Mouse (Mus musculus): Measurements from ENCODE around the gene Wipf2. TPM values are rescaled to one million over a fixed set of nuclear protein-coding genes. Genes with fewer than 3 reads are reported as not detected.
"Not testable (repeated sequence)": the region's sequence is repeated elsewhere in the genome, so short reads cannot be mapped to it uniquely, and the experiment has no call there.

Gene Wipf2
- polyA plus RNA-seq, 1 experiment from 2014 or later = 4.5 TPM

DNA sequence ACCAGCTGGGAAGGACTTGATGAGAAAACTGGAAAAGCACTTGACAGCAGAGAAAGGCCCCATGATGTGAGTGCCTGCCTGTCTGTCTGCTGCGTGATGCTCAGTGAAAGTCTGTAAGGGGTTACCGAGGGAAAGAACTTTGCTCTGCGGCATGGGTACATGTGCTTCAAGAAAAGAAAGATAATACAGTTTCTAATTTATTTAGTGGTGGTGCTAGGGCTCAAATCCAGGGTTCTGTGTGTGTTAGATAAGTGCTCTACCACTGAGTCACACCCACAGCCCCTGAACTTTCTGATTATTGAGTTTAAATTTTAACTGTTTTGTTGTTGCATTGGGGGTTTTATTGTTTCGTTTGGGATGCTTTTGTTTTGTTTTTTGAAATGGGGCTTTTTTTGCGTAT is 48.1 kb downstream of the Wipf2 start:
- Histone ChIP-seq H3K4me2 (no peak overlapping the region), H3K4me3 (replicated peaks) (no peak overlapping the region), H3K27me3 (replicated peaks) (no peaks in the 10 kb centered on the region), H3K9ac (no peak overlapping the region), H3K9me3 (no peaks in the 10 kb centered on the region), H3K4me1 (peaks cover 23% of the 10 kb centered on the region), H3K27ac (no peak overlapping the region), H3K36me3 (peaks cover 28% of the 10 kb centered on the region; the same call in 1 of the 2 replicates)
- ATAC-seq (ENCODE audit: insufficient read depth, low FRiP score, low read depth) = no peak
- 79% methylated on average over 5 of the region's 5 CpGs for WGBS

DNA sequence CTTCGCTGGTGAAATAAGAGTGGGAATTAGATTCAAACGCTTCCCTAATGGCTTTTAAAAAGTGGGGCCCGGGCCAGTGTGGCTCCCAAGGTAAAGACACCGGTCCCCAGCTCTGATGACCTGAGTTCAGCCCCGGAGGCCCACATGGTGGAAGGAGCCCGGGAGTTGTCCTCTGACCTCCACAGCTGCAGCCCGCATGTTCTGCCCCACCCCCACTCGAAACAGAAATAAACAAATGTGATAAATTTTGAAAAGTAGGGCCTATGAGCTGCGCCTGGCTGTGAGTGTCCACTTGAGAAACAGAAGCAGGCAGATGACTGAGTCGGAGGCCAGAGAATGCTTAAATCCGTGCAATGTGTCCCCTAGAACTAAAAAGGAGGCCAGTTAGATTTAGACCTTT is 50.8 kb downstream of the Wipf2 start:
- H3K27ac ChIP-seq = peak overlapping the region; percentile 11; the same call in 1 of the 2 replicates
- no peak overlapping the region for H3K4me3 ChIP-seq (replicated peaks)
- H3K4me2 ChIP-seq = no peak overlapping the region
- H3K9me3 ChIP-seq = no peaks in the 10 kb centered on the region
- no peaks in the 10 kb centered on the region for H3K27me3 ChIP-seq (replicated peaks)
- H3K4me1 ChIP-seq = peaks cover 24% of the 10 kb centered on the region
- WGBS = 43% methylated on average over 11 of the region's 11 CpGs
- no peak overlapping the region for H3K9ac ChIP-seq
- peaks cover 39% of the 10 kb centered on the region; the same call in 1 of the 2 replicates for H3K36me3 ChIP-seq
- ATAC-seq (ENCODE audit: insufficient read depth, low FRiP score, low read depth) = no peak

DNA sequence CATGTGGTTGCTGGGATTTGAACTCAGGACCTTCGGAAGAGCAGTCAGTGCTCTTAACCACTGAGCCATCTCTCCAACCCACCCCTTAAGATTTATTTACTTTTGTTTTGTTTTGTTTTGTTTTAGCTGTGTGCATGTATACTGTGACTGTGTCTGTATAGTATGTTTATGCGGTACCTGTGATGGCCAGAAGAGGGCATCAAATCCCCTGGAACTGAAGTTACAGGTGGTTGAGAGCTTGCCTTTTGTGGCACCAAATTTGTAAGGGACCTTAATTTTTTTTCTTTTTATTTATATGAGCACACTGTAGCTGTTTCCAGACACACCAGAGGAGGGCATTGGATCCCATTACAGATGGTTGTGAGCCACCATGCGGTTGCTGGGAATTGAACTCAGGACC is 52.9 kb downstream of the Wipf2 start:
- ATAC-seq (ENCODE audit: insufficient read depth, low FRiP score, low read depth); H3K4me3 ChIP-seq (replicated peaks); H3K27ac ChIP-seq; H3K9ac ChIP-seq; H3K4me2 ChIP-seq; H3K9me3 ChIP-seq; H3K27me3 ChIP-seq (replicated peaks): not testable (repeated sequence)
- H3K4me1 ChIP-seq = peaks cover 14% of the 10 kb centered on the region; the same call in 1 of the 2 replicates
- 97% methylated on average over 3 of the region's 3 CpGs for WGBS
- H3K36me3 ChIP-seq = peaks cover 38% of the 10 kb centered on the region

DNA sequence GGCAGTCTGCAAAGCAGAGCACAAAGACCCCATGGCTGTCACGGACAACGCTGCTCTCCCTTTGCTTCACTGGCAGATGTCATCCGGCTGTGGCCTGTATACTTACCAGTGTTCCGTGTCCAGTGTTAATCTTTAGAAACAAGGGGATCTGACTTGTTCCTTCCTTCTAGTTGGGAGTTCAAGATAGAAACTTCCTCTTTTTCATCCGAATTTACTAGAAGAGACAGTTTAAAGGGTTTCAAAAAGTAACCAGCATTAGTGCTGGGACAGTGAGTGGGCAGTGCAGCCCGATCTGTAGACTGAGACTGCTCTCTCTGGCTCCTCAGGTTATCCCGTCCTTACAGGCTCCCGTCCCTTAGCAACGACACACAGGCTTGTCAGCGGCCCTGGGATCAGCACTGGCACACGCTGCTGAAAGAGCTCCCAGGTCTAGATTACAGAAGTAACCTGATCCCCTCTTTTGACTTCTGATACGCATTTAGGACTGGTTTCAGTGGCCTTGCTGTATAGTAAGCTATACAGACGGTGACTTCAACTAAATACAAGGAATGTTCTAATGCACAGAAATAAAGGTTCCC is 54.1 kb downstream of the Wipf2 start:
- ATAC-seq (ENCODE audit: insufficient read depth, low FRiP score, low read depth) = no peak
- H3K27ac ChIP-seq = 0 out of 2 replicates have a peak overlapping the region, but pooled peaks have one; percentile 53
- H3K4me2 ChIP-seq = no peak overlapping the region
- H3K27me3 ChIP-seq (replicated peaks) = no peaks in the 10 kb centered on the region
- H3K4me3 ChIP-seq (replicated peaks) = no peak overlapping the region
- H3K4me1 ChIP-seq = peaks cover 18% of the 10 kb centered on the region; the same call in 1 of the 2 replicates
- WGBS = 61% methylated on average over 13 of the region's 13 CpGs
- H3K9me3 ChIP-seq = no peaks in the 10 kb centered on the region
- H3K9ac ChIP-seq = no peak overlapping the region
- peaks cover 33% of the 10 kb centered on the region for H3K36me3 ChIP-seq

DNA sequence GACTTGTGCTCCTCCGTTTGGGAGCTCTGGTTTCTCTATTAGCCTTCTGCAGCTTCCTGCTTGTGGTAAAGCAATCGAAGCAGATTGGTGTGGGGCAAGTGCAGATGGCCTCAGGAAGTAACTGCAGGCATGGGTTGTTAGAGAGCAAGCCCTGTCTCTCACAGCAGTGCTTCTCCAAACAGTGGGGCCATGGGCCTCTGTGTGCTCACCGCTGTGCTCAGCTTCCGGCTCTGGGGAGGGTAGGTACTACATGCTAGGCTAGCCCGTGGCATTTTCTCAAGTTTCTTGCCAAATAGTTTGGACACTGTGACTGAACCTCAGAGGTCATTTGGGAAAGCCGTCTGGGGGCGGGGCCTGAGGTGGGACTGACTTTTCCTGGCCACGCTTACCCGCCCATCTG is 54.8 kb downstream of the Wipf2 start:
- Histone ChIP-seq H3K9me3 (no peaks in the 10 kb centered on the region), H3K9ac (no peak overlapping the region), H3K4me1 (peaks cover 21% of the 10 kb centered on the region; the same call in 1 of the 2 replicates), H3K4me2 (no peak overlapping the region), H3K27me3 (replicated peaks) (no peaks in the 10 kb centered on the region), H3K27ac (peak overlapping the region; percentile 53; the same call in 1 of the 2 replicates), H3K36me3 (peaks cover 28% of the 10 kb centered on the region), H3K4me3 (replicated peaks) (no peak overlapping the region)
- no peak for ATAC-seq (ENCODE audit: insufficient read depth, low FRiP score, low read depth)
- 63% methylated on average over 9 of the region's 9 CpGs for WGBS

DNA sequence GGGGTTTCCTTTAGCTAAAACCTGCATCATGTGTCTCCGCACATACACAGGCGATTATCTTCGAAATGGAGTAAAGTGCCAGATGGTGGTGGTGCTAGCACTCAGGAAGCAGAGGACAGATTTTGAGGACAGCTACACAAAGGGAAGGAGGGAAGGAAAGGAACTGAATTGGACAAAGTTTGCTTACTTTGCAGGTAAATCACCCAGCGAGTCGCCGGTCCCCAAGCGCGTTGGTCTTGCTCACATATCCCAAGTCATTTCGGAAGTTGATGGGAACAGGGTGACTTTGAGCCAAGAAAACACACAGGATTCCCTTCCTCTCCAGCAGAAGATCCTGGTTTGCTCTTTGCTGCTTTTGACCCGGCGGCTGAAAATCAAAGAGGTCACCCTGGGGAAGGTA is 55.6 kb downstream of the Wipf2 start:
- H3K4me1 ChIP-seq = peaks cover 25% of the 10 kb centered on the region
- H3K4me3 ChIP-seq (replicated peaks) = no peak overlapping the region
- no peak for ATAC-seq (ENCODE audit: insufficient read depth, low FRiP score, low read depth)
- H3K27ac ChIP-seq = 0 out of 2 replicates have a peak overlapping the region, but pooled peaks have one; percentile 53
- H3K36me3 ChIP-seq = peaks cover 27% of the 10 kb centered on the region
- H3K9me3 ChIP-seq = no peaks in the 10 kb centered on the region
- 94% methylated on average over 11 of the region's 11 CpGs for WGBS
- H3K9ac ChIP-seq = no peak overlapping the region
- H3K27me3 ChIP-seq (replicated peaks) = no peaks in the 10 kb centered on the region
- no peak overlapping the region for H3K4me2 ChIP-seq

DNA sequence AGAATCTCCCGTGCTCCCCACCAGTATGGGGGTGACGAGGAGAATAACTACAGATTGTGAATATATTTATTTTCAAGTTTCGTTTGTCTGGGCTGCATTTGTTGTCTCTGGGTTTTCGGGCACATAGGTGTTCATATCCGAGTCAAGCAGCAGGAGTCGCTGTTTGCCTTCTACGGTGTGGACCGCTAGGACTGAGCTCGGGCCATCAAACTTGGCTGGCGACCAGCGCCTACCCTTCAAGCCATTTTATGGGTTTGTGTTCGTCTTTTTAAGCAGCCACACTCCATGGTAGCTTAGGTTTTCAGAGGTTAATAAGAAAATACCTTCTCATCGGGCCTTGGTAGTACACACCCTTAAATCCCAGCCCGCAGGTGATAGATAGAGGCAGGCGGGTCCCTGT is 58.4 kb downstream of the Wipf2 start:
- H3K4me3 ChIP-seq (replicated peaks); H3K9ac ChIP-seq; H3K9me3 ChIP-seq; H3K27me3 ChIP-seq (replicated peaks); H3K4me2 ChIP-seq; ATAC-seq (ENCODE audit: insufficient read depth, low FRiP score, low read depth): not testable (repeated sequence)
- Histone ChIP-seq H3K36me3 (peaks cover 17% of the 10 kb centered on the region), H3K4me1 (peaks cover 49% of the 10 kb centered on the region), H3K27ac (0 out of 2 replicates have a peak overlapping the region, but pooled peaks have one; percentile 83)
- 46% methylated on average over 15 of the region's 15 CpGs for WGBS

DNA sequence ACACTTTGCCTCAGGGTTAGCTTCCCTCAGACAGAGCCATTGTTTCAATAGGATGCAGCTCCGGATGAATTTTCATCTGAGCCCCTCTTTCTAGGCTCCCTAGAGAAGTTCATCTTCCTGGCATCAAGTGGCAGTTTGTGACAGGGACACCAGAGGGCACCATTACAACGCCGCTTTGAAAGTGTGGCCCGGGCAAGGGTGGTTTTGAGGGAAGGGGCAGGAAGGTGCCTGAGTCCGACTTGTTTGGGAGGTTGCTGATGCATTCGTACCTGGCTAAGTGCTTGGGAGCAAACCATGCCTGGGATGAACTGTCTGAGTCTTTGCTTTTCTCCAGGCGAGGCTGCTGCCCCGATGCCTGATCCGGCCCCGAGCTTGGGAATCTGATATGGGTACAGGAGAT is 58.9 kb downstream of the Wipf2 start:
- peaks cover 50% of the 10 kb centered on the region for H3K4me1 ChIP-seq

DNA sequence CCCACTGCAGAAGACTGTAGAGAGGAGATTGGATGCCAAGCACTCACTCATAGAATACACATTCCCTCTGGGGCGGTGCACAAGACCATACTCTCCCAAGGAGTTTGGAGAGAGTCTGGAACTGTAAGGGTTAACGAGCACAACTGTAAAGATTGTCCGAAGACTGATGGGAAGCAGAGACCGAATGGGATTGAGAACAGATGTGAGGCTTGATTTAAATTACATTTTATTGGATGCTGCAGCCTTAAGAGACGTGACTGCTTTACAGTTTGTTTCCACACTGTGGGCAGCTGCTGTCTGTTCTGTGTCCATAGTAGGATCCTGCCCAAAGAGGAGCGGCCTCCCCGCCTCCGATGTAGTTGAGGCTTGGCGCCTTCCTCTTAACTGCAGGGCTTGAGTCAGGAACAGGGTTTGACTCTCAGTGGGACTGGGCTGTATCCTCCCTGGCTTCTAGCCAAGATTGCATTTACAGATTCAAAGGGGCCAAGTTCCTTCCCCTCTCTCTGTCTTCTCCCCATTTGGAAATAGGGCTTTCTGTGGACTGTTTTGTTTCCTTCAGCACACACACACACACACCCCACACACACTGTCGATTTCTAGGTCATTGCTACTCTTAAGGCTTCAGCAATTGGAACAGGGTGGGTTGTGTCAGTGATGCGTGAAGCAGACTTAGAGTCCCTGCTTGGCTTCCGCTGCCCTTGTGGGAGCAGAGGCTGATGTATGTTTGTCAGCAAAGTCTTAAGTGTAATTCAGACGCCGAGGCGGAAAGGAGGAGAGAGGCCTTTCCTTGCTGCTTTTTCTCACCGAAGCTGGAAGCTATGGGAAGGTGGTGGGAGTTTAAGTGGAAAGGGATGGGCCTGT is 59.6 kb downstream of the Wipf2 start:
- not testable (repeated sequence) for H3K9ac ChIP-seq; H3K9me3 ChIP-seq; H3K4me3 ChIP-seq (replicated peaks); H3K27me3 ChIP-seq (replicated peaks); H3K4me2 ChIP-seq
- ATAC-seq (ENCODE audit: insufficient read depth, low FRiP score, low read depth) = peak; percentile 63
- Histone ChIP-seq H3K27ac (peak overlapping the region; percentile 96), H3K36me3 (peaks cover 10% of the 10 kb centered on the region; the same call in 1 of the 2 replicates), H3K4me1 (peaks cover 54% of the 10 kb centered on the region)
- 30% methylated on average over 16 of the region's 16 CpGs for WGBS

More for the DNA sequence above, 58.9 kb downstream of the Wipf2 start:
- WGBS = 43% methylated on average over 10 of the region's 10 CpGs
- Histone ChIP-seq H3K36me3 (peaks cover 15% of the 10 kb centered on the region), H3K27ac (peak overlapping the region; percentile 83)
- H3K9ac ChIP-seq; H3K4me2 ChIP-seq; ATAC-seq (ENCODE audit: insufficient read depth, low FRiP score, low read depth); H3K27me3 ChIP-seq (replicated peaks); H3K9me3 ChIP-seq; H3K4me3 ChIP-seq (replicated peaks): not testable (repeated sequence)

DNA sequence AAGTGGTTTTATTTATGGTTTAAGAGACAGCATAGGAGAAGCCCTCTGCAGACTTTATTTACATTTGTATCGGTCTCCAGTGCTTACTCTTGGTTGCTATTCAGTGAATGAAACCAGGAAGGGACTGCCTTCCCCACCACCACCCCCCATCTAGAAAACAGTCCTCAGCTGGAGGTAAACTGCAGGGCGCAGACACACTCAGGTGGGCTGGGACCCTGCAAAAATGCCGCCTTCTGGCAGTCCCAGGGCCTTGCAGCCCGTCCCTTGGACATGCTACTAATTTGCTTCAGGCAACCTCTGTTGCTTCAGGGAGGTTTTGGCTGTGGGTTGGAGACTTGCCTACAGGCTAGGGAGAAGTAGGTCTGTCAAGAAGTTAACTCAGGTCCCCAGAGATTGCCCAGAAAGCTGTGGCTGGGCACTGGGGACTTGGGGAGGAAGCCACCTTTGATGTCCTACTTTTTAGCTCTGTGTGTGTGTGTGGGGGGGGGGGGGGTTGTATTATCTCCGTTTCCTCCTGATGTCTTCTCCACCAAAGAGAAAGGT is 61.3 kb downstream of the Wipf2 start:
- Histone ChIP-seq H3K27ac (peak overlapping the region; percentile 96), H3K4me3 (replicated peaks) (no peak overlapping the region), H3K4me1 (peaks cover 70% of the 10 kb centered on the region), H3K9ac (no peak overlapping the region), H3K9me3 (no peaks in the 10 kb centered on the region), H3K36me3 (peaks cover 2% of the 10 kb centered on the region; the same call in 1 of the 2 replicates), H3K27me3 (replicated peaks) (no peaks in the 10 kb centered on the region), H3K4me2 (peak overlapping the region; percentile 48; the same call in 1 of the 2 replicates)
- WGBS = 39% methylated on average over 5 of the region's 5 CpGs
- ATAC-seq (ENCODE audit: insufficient read depth, low FRiP score, low read depth) = no peak

DNA sequence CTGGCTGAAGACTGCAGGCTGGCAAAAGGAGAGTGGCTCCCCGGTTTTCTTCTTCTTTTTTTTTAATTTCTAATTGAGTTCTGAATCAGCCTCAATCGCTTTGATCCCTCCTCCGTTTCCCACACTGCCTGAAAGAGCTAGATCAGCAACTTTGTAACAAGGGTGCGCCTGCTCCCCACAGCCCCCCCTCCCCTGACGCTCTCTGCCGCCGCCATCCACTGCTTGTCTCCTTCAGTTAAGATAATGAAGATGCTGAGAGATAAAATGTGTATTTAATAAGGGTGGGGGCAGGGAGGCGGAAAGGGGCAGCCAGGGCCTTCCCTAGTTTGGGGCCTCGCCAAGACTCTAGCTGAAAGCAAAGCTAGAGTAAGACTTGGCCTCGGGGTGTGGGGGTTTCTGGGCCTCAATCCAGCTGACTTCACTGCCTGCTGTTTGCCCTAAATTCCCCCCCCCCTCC is 61.9 kb downstream of the Wipf2 start:
- no peak overlapping the region for H3K9ac ChIP-seq

More for the DNA sequence above, 61.9 kb downstream of the Wipf2 start:
- Histone ChIP-seq H3K4me1 (peaks cover 76% of the 10 kb centered on the region), H3K4me3 (replicated peaks) (0 out of 2 replicates have a peak overlapping the region, but pooled peaks have one; percentile 3), H3K27ac (peak overlapping the region; percentile 96), H3K27me3 (replicated peaks) (no peaks in the 10 kb centered on the region), H3K4me2 (peak overlapping the region; percentile 48), H3K36me3 (no peaks in the 10 kb centered on the region; the same call in 1 of the 2 replicates), H3K9me3 (no peaks in the 10 kb centered on the region)
- ATAC-seq (ENCODE audit: insufficient read depth, low FRiP score, low read depth) = peak; percentile 13; the same call in 1 of the 2 replicates
- 12% methylated on average over 10 of the region's 10 CpGs for WGBS

Measured in stomach, embryonic 15.5 days (tissue).